Mouse (Mus musculus): ENCODE results near the gene Ryr3. TPM values are rescaled to one million over a fixed set of nuclear protein-coding genes. Genes with fewer than 3 reads are reported as not detected.
A peak's percentile ranks its signal among the peaks of the same experiment; 100 is the strongest.

The Ryr3 gene
- total RNA-seq (2021), result 10 to 100 TPM; 76.9 to 86.6 TPM
- long read RNA-seq, experiment 1, partial matches to known transcripts, result 3 of 7 reads
- long read RNA-seq, experiment 1, other reads (novel, unspliced or antisense), result 4 of 7 reads
- long read RNA-seq, experiment 2, partial matches to known transcripts, result 3 of 8 reads
- long read RNA-seq, experiment 2, other reads (novel, unspliced or antisense), result 5 of 8 reads

DNA sequence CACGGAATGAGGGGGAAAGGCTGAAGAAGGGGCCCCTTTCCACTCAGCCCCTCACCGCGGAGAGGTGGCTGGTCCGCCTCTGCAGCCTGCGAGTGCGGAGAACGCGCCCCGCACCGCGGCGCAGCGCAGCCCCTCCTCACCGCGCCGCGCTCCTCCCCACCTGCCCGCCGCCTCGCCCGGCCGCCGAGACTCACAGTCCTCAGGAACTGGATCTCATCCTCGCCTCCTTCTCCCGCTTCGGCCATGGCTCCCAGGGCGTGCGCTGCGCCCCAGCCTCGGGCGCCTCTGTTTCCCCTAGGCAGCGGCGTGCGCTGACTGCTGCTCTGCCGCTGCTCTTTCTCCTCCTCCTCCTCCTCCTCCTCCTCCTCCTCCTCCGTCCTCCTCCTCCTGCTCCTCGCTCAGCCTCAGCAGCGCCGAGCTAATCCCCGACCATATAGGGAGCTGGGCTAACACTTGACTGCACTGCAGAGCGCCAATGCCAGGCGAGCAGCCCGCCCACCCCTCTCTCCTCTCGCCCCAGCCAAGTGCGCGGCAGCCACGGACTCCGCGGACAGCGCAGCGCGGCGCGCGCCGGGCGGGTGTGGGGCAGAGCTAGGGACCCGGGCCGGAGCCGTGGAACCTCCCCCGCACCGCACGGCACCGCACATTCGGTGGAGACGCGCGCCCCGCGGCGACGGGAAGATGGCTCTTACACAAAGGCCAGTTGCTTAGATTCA is at the start of gene Ryr3:
Gene Ryr3 (minus strand): TSS at position 351 of the 716 bp plus-strand sequence.
- Histone ChIP-seq H3K27ac (peak within 1 kb of the TSS; percentile 96), H3K4me3 (peak within 1 kb of the TSS; percentile 75)
- DNase-seq (ENCODE audit: low spot score in 2 of 2), result peak; percentile 76
- peak; percentile 56 for TF ChIP-seq CTCF (conservative IDR thresholded peaks at IDR 0.05)

GRCm38 (mm10) chr2:113238871-113239270 is 22.0 kb upstream of the Ryr3 start:
- TF ChIP-seq CTCF (conservative IDR thresholded peaks at IDR 0.05), result no peak
- DNase-seq (ENCODE audit: low spot score in 2 of 2), result no peak
- H3K4me3 ChIP-seq, result no peak overlapping the region
- no peak overlapping the region for H3K27ac ChIP-seq

GRCm38 (mm10) chr2:113236993-113237392 is 20.1 kb upstream of the Ryr3 start:
- no peak for DNase-seq (ENCODE audit: low spot score in 2 of 2)
- Histone ChIP-seq H3K4me3 (no peak overlapping the region), H3K27ac (no peak overlapping the region)
- TF ChIP-seq CTCF (conservative IDR thresholded peaks at IDR 0.05), result no peak

DNA sequence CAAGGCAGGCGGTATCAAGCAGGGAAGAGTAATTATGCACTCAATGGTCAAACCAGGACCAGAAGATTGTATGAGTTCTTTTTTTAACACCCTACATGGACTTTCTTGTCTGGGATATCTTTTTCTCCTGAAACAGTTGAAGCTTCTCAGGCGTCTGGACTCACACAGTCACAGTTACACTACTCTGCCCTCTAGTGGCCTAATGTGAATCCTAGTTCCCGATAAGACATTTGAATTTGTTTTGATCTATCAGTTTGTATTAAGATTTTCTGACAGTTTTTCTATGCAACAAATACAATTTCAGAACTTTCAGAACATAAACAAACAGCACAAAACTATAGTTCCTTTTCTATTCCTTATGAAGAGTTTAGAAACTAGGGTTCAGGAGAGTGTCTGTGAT is 17.7 kb upstream of the Ryr3 start:
- DNase-seq (ENCODE audit: low spot score in 2 of 2), result peak; percentile 55 to 77

GRCm38 (mm10) chr2:113233356-113233755 is 16.5 kb upstream of the Ryr3 start:
- no peak for TF ChIP-seq CTCF (conservative IDR thresholded peaks at IDR 0.05)
- Histone ChIP-seq H3K27ac (no peak overlapping the region), H3K4me3 (no peak overlapping the region)
- DNase-seq (ENCODE audit: low spot score in 2 of 2), result no peak

More for the DNA sequence above, 17.7 kb upstream of the Ryr3 start:
- no peak overlapping the region for H3K27ac ChIP-seq
- peak; percentile 92 for TF ChIP-seq CTCF (conservative IDR thresholded peaks at IDR 0.05)
- no peak overlapping the region for H3K4me3 ChIP-seq

DNA sequence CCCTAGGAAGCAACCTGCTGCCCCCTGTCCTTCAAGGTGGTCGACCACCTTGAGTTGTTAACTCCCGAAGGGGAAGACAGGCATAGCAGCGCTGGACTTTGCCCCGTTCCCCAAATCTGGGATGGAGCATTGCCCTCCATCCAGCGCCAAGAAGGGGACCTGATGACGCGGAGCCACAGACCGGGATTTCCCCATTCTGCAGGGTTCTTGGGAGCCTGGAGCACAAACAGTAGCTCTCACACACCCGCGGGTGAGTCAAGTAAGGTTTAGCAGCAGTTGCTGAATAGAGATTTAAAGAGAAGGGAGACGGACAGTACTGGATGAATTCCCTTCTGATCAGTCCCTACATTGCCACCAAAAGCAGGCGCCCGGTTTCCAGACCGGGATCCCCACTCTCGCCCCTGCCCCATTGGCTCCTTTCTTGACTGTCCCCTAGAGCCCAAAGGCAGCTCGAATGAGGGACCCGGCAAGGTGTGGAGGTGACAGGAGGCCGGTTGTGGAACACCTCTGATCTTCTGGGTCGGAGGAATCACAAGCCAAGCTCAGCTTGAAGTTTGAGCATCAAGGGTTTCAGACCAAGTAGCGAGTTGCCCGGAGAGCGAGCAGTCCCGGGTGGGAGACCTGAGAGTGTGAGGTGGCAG is 671 bp downstream of the Ryr3 start:
- TF ChIP-seq CTCF (conservative IDR thresholded peaks at IDR 0.05), result no peak
- peak overlapping the region; percentile 96 for H3K27ac ChIP-seq
- peak in 1 of 2 experiments; percentile 29 for DNase-seq (ENCODE audit: low spot score in 2 of 2)
- peak overlapping the region; percentile 75 for H3K4me3 ChIP-seq

DNA sequence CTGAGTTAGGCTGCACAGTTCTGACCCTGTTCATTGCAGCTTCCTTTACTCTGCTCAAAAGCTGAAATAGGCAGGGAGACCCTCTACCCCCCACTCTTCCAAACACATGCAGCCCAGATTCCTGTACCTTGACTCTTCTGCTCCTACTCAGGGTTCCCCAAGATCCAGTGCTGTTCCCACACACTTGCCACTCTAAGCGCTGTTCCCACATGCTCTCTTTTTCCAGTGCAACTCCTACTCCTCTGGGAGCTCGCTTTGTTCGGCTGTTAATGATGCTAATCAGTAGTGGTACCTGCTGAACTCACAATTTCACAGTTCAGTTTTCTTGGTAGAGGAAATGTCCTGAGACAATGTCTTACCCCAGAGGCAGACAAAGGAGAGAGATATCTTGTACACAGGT is 6.9 kb downstream of the Ryr3 start:
- no peak overlapping the region for H3K4me3 ChIP-seq
- no peak for DNase-seq (ENCODE audit: low spot score in 2 of 2)
- no peak overlapping the region for H3K27ac ChIP-seq
- no peak for TF ChIP-seq CTCF (conservative IDR thresholded peaks at IDR 0.05)

- Histone ChIP-seq H3K4me3 (no peak overlapping the region), H3K27ac (no peak overlapping the region)
- TF ChIP-seq CTCF (conservative IDR thresholded peaks at IDR 0.05), result no peak
- no peak for DNase-seq (ENCODE audit: low spot score in 2 of 2)
Observed at GRCm38 (mm10) chr2:113209263-113209662, 7.6 kb downstream of the Ryr3 start.

- TF ChIP-seq CTCF (conservative IDR thresholded peaks at IDR 0.05), result no peak
- no peak overlapping the region for H3K4me3 ChIP-seq
- DNase-seq (ENCODE audit: low spot score in 2 of 2), result peak; percentile 63 to 76
- peak overlapping the region; percentile 49; the same call in 1 of the 2 replicates for H3K27ac ChIP-seq
Observed at GRCm38 (mm10) chr2:113202857-113203256, 14.0 kb downstream of the Ryr3 start.

- H3K4me3 ChIP-seq, result no peak overlapping the region
- no peak overlapping the region for H3K27ac ChIP-seq
- TF ChIP-seq CTCF (conservative IDR thresholded peaks at IDR 0.05), result peak; percentile 46
- DNase-seq (ENCODE audit: low spot score in 2 of 2), result no peak
Observed at GRCm38 (mm10) chr2:113199030-113199679, 17.7 kb downstream of the Ryr3 start.

GRCm38 (mm10) chr2:113187158-113187557 is 29.7 kb downstream of the Ryr3 start:
- peak; percentile 21 to 25 for DNase-seq (ENCODE audit: low spot score in 2 of 2)
- Histone ChIP-seq H3K4me3 (no peak overlapping the region), H3K27ac (peak overlapping the region; percentile 32)
- TF ChIP-seq CTCF (conservative IDR thresholded peaks at IDR 0.05), result no peak

GRCm38 (mm10) chr2:113181701-113182100 is 35.2 kb downstream of the Ryr3 start:
- no peak overlapping the region for H3K27ac ChIP-seq
- no peak overlapping the region for H3K4me3 ChIP-seq
- DNase-seq (ENCODE audit: low spot score in 2 of 2), result no peak
- no peak for TF ChIP-seq CTCF (conservative IDR thresholded peaks at IDR 0.05)

GRCm38 (mm10) chr2:113178047-113178446 is 38.8 kb downstream of the Ryr3 start:
- no peak for DNase-seq (ENCODE audit: low spot score in 2 of 2)
- TF ChIP-seq CTCF (conservative IDR thresholded peaks at IDR 0.05), result no peak
- no peak overlapping the region for H3K4me3 ChIP-seq
- H3K27ac ChIP-seq, result no peak overlapping the region
